Mouse (Mus musculus): ENCODE measurements around the gene Btbd35f18. TPM values are rescaled to one million over a fixed set of nuclear protein-coding genes. Genes with fewer than 3 reads are reported as not detected.
"Not testable (repeated sequence)": the region's sequence is repeated elsewhere in the genome, so short reads cannot be mapped to it uniquely, and the experiment has no call there.

Gene Btbd35f18
- total RNA-seq (2014; rRNA removed), result not detected in 2 replicates
- not detected in 2 replicates for polyA plus RNA-seq (2015; fragmentation: Nextera tagmentation; extraction: Ambion mirVana)

GRCm38 (mm10) chrX:3699933-3700332 lies at the start of gene Btbd35f18:
Gene Btbd35f18, plus strand, starts transcription at chrX:3700233.
- H3K4me2 ChIP-seq (ENCODE audit: low read depth, low read length); H3K36me3 ChIP-seq (ENCODE audit: insufficient read depth, low read length); ATAC-seq; H3K4me1 ChIP-seq (ENCODE audit: insufficient read depth, low read length); H3K27me3 ChIP-seq (ENCODE audit: insufficient read depth, low read length); H3K9ac ChIP-seq (replicated peaks; ENCODE audit: low read length); H3K9me3 ChIP-seq (ENCODE audit: low read length); DNase-seq (ENCODE audit: low spot score); H3K27ac ChIP-seq; H3K4me3 ChIP-seq (ENCODE audit: low read length): not testable (repeated sequence)
- no CpG with 5 or more reads among the region's 3 CpGs for WGBS

Other genes with a start within 250 kb of the Btbd35f18 start
- not detected in 2 replicates for gene Btbd35f10, start 52.7 kb downstream of the Btbd35f18 start, total RNA-seq (2014; rRNA removed)
- not detected in 2 replicates for gene Btbd35f10, start 52.7 kb downstream of the Btbd35f18 start, polyA plus RNA-seq (2015; fragmentation: Nextera tagmentation; extraction: Ambion mirVana)

Measured in hindbrain, postnatal 0 days (tissue).